In genomic region chr2:75828931-75829610, GRCm38 (mm10) we compare ENCODE assay signal across 11 mouse cellular contexts. TPM values are rescaled to one million over a fixed set of nuclear protein-coding genes. Genes with fewer than 3 reads are reported as not detected.
DNase-seq lines count a peak whose midpoint lies in the region; ATAC-seq and TF ChIP-seq lines count a peak whose summit lies in the region.
"Had no signal": no experiment of that assay in that cellular context is flagged by ENCODE, and none has a peak within 500 bp of the region (broad histone marks: within the 10 kb centered on the region; RNA-seq: fewer than 3 reads in every experiment).

No protein-coding gene starts in this region.

- no peaks in the 10 kb centered on the region for H3K9me3 ChIP-seq in heart, embryonic 10.5 days
- no peaks in the 10 kb centered on the region for H3K9me3 ChIP-seq in heart, embryonic 12.5 days (replicated peaks)
- no peaks in the 10 kb centered on the region for H3K9me3 ChIP-seq in liver, embryonic 13.5 days (replicated peaks)
- H3K9me3 ChIP-seq in stomach, embryonic 15.5 days, result no peaks in the 10 kb centered on the region
- no peaks in the 10 kb centered on the region for H3K9me3 ChIP-seq in embryonic facial prominence, embryonic 10.5 days

- no peak overlapping the region for H3K4me3 ChIP-seq in heart, embryonic 10.5 days
- H3K4me3 ChIP-seq in heart, embryonic 12.5 days, result no peak overlapping the region
- no peak overlapping the region for H3K4me3 ChIP-seq in liver, embryonic 13.5 days (replicated peaks)
- H3K4me3 ChIP-seq in stomach, embryonic 15.5 days (replicated peaks), result no peak overlapping the region
- no peak overlapping the region for H3K4me3 ChIP-seq in embryonic facial prominence, embryonic 10.5 days
- H3K4me3 ChIP-seq in gastrocnemius, adult 2 months, result no peak overlapping the region
- H3K4me3 ChIP-seq: erythroblast, embryonic 14.5 days had no signal

- H3K4me1 ChIP-seq in heart, embryonic 10.5 days, result peaks cover 20% of the 10 kb centered on the region
- H3K4me1 ChIP-seq in heart, embryonic 12.5 days (replicated peaks), result peaks cover 13% of the 10 kb centered on the region; the same call in 1 of the 2 replicates
- H3K4me1 ChIP-seq in liver, embryonic 13.5 days (replicated peaks), result peaks cover 26% of the 10 kb centered on the region
- H3K4me1 ChIP-seq in stomach, embryonic 15.5 days, result peaks cover 12% of the 10 kb centered on the region
- H3K4me1 ChIP-seq in embryonic facial prominence, embryonic 10.5 days, result peaks cover 31% of the 10 kb centered on the region

- no peak for TF ChIP-seq CTCF in gastrocnemius, adult 2 months (IDR thresholded peaks at IDR 0.05)

- ATAC-seq in heart, embryonic 12.5 days (ENCODE audit: insufficient number of reproducible peaks, low FRiP score), result no peak
- ATAC-seq in liver, embryonic 13.5 days (ENCODE audit: low read depth), result no peak
- no peak for ATAC-seq in stomach, embryonic 15.5 days (ENCODE audit: insufficient read depth, low FRiP score, low read depth)

- no peak overlapping the region for H3K27ac ChIP-seq in heart, embryonic 10.5 days
- H3K27ac ChIP-seq in heart, embryonic 12.5 days (ENCODE audit: poor library complexity, severe bottlenecking), result no peak overlapping the region
- peak overlapping the region; percentile 48 for H3K27ac ChIP-seq in liver, embryonic 13.5 days
- 0 out of 2 replicates have a peak overlapping the region, but pooled peaks have one; percentile 26 for H3K27ac ChIP-seq in stomach, embryonic 15.5 days
- H3K27ac ChIP-seq in embryonic facial prominence, embryonic 10.5 days (replicated peaks), result no peak overlapping the region
- no peak overlapping the region for H3K27ac ChIP-seq in gastrocnemius, adult 2 months

- intact Hi-C loops in gastrocnemius, adult 2 months (cut with DNase I), result no loop called here

- no peak overlapping the region for H3K9ac ChIP-seq in heart, embryonic 12.5 days
- H3K9ac ChIP-seq in liver, embryonic 13.5 days, result no peak overlapping the region
- H3K9ac ChIP-seq in stomach, embryonic 15.5 days, result no peak overlapping the region

- no peaks in the 10 kb centered on the region for H3K27me3 ChIP-seq in heart, embryonic 10.5 days (ENCODE audit: insufficient read depth, poor library complexity, severe bottlenecking)
- no peaks in the 10 kb centered on the region for H3K27me3 ChIP-seq in heart, embryonic 12.5 days (replicated peaks)
- H3K27me3 ChIP-seq in liver, embryonic 13.5 days, result no peaks in the 10 kb centered on the region
- no peaks in the 10 kb centered on the region for H3K27me3 ChIP-seq in stomach, embryonic 15.5 days (replicated peaks)
- H3K27me3 ChIP-seq in embryonic facial prominence, embryonic 10.5 days (replicated peaks; ENCODE audit: low read depth, poor library complexity, severe bottlenecking), result no peaks in the 10 kb centered on the region

- peak; percentile 73 for DNase-seq in heart, embryonic 10.5 days (ENCODE audit: low spot score)
- peak; percentile 47 for DNase-seq in lung, postnatal 25 days (ENCODE audit: low spot score)
- no peak for DNase-seq in lung, postnatal 14 days
- no peak for DNase-seq in liver, embryonic 13.5 days
- no peak for DNase-seq in embryonic facial prominence, embryonic 10.5 days (ENCODE audit: low spot score)
- no peak for DNase-seq in gastrocnemius, adult 2 months
- DNase-seq: midbrain, embryonic 14.5 days; right cerebral cortex, postnatal 4 days had no signal

- WGBS in heart, embryonic 10.5 days, result 68% methylated on average over 8 of the region's 8 CpGs
- WGBS in heart, embryonic 12.5 days, result 63% methylated on average over 8 of the region's 8 CpGs
- 36% methylated on average over 8 of the region's 8 CpGs for WGBS in liver, embryonic 13.5 days (ENCODE audit: insufficient replicate concordance)
- WGBS in stomach, embryonic 15.5 days, result 73% methylated on average over 8 of the region's 8 CpGs
- WGBS in embryonic facial prominence, embryonic 10.5 days, result 81% methylated on average over 8 of the region's 8 CpGs

- no peaks in the 10 kb centered on the region for H3K36me3 ChIP-seq in heart, embryonic 10.5 days
- no peaks in the 10 kb centered on the region for H3K36me3 ChIP-seq in heart, embryonic 12.5 days
- no peaks in the 10 kb centered on the region for H3K36me3 ChIP-seq in liver, embryonic 13.5 days
- no peaks in the 10 kb centered on the region for H3K36me3 ChIP-seq in stomach, embryonic 15.5 days
- H3K36me3 ChIP-seq in embryonic facial prominence, embryonic 10.5 days (replicated peaks), result no peaks in the 10 kb centered on the region

- H3K4me2 ChIP-seq in heart, embryonic 12.5 days, result no peak overlapping the region
- H3K4me2 ChIP-seq in liver, embryonic 13.5 days, result no peak overlapping the region
- no peak overlapping the region for H3K4me2 ChIP-seq in stomach, embryonic 15.5 days

RNA-seq across cellular contexts. Expression of gene Agps, which starts 2.9 kb away (rescaled TPM):
- 48.6 and 49.5 TPM in 2 replicates for polyA plus RNA-seq in heart, embryonic 10.5 days (2016; fragmentation: Nextera tagmentation; extraction: Ambion mirVana)
- polyA plus RNA-seq in heart, embryonic 12.5 days (2016; fragmentation: Nextera tagmentation; extraction: Ambion mirVana), result 40.3 and 42.2 TPM in 2 replicates
- polyA plus RNA-seq in liver, embryonic 13.5 days (2015; fragmentation: Nextera tagmentation; extraction: Ambion mirVana), result 14.3 and 18.2 TPM in 2 replicates
- 29.8 and 35.5 TPM in 2 replicates for polyA plus RNA-seq in stomach, embryonic 15.5 days (2015; fragmentation: Nextera tagmentation; extraction: Ambion mirVana)
- 48.7 and 52.4 TPM in 2 replicates for polyA plus RNA-seq in embryonic facial prominence, embryonic 10.5 days (2016; fragmentation: Nextera tagmentation; extraction: Ambion mirVana)
- total RNA-seq in gastrocnemius, adult 2 months (2021), result 10 to 100 TPM; 17.7 to 25.4 TPM

Comparison
In these comparisons a context has a peak if more than half of its experiments do, and no peak if none do; other contexts are left out.
1. DNase-seq: peak in heart, embryonic 10.5 days (single experiment) and lung, postnatal 25 days (single experiment); none in lung, postnatal 14 days (single experiment), liver, embryonic 13.5 days (single experiment), embryonic facial prominence, embryonic 10.5 days (single experiment) and gastrocnemius, adult 2 months (single experiment).
2. H3K27ac ChIP-seq: peak in liver, embryonic 13.5 days (single experiment) and stomach, embryonic 15.5 days (single experiment); none in heart, embryonic 10.5 days (single experiment), heart, embryonic 12.5 days (single experiment), embryonic facial prominence, embryonic 10.5 days (single experiment) and gastrocnemius, adult 2 months (single experiment).